Mouse (Mus musculus): ENCODE data around the gene Cuedc1.
A peak's percentile ranks its signal among the peaks of the same experiment; 100 is the strongest.

Gene Cuedc1

DNA sequence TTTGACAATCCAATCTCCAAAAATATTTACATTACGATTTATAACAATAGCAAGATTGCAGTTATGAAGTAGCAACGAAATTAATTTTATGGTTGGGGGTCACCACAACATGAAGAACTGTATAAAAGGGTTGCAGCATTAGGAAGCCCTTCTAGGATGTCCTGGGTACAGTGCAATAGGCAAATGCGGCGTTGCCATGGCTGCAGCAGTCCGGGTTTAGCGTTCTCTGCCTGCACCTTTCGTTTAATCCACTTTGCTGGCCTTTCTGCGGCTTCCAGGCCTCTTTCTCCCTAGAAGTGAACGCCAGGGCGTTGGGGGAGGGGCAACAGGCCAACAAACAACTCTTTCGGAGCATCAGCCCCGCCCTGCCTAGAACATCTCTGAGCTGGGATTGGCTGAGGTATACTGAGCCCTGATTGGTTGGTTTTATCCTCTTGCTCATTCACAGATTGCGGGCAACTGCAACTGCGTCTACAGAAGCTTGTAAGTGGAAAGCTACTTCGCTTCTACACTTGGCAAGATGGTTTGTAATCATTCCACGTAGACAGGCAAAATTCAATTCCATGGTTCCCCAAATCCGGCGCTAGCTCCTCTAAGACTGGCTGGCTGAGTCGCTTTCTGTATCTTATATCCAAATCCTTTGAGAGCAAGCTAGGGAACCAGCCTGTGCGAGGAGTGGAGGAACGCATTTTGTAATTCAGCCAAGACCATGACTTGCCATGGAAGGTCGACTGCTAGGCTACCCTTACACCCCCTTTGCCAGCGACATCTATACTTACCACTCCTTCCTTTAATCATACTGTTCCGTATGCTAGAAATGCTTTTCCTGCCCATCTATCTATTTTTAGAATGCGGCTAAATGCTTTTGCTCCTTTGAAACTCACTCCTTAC, 10.9 kb upstream of the Cuedc1 start:
- DNase-seq (ENCODE audit: low read depth): no peak

DNA sequence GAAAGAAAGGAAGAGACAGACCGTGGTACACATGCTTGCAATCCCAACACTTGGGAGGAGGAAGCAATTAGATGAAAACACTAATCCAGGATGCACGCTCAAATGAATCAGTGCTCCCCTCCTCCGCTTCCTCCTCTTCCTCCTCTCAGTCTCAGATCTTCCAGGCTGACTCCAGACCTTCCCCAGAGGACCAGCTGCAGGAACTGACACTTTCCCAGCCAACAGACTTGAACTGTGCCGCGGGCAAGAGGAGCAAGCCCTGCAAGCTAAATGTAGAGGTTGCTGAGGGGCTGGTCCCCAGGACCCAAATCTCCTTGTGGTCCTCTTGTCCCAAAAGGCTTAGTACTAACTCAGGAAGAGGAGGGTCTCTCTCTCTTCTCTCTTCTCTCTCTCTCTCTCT, 8.7 kb upstream of the Cuedc1 start:
- DNase-seq (ENCODE audit: low read depth): no peak

DNA sequence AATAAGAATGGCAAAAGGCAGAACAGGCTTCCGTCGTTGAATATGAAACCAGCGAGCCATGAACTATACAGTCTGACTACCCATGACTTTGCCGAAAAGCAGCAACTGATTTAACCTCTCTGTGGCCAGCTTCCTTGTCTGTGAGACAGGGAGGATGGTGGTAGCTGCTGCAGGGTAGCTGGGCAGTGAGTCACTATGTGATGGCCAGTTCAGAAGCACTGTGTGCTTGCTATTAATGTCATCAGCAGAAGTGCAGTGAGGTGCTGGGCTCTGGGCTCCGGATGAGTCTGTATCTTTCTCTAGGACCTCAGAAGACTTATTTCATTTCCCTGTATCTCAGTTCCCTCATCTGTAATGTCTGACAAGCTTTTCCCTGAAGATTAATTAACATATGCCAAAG, 7.6 kb upstream of the Cuedc1 start:
- DNase-seq (ENCODE audit: low read depth): peak; percentile 76

DNA sequence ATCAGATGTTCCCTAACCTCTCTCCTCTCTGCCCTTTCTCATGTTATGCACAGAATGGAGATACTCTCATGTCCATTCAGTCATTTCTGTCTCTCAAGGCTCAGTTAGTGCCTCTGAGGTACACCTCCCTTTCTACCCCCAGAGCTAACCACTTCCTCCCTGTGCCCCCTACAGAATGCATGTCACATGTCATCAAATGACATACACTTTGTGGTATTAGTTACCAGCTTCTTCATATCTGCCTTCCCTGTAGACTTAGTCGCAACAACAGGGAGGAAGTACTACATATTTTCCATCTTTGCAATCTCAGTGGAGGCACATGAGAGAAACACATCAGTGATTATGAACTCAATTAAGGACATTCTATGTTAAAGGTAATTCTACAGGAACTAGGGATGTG, 5.9 kb upstream of the Cuedc1 start:
- peak; percentile 65 for DNase-seq (ENCODE audit: low read depth)

DNA sequence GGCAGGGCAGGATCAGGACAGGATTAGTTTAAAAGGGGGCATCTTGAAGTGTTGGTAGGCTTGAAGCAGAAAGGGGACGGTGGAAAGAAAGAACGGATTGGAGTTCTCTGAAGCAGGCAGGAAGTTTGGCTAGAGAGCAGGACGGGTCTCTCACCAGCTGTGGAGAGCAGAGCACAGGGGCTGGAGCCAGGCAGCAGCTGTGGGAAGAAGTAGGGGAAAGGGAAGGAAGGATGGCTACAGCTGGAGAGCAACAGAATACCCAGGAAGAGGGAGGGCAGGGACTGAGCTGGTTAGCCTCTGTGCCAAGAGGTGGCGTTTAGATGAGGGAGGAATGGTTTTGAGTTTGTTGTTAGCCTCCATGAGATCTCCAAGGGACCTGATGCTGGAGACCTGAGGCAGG, 685 bp upstream of the Cuedc1 start:
- peak; percentile 47 for DNase-seq (ENCODE audit: low read depth)

DNA sequence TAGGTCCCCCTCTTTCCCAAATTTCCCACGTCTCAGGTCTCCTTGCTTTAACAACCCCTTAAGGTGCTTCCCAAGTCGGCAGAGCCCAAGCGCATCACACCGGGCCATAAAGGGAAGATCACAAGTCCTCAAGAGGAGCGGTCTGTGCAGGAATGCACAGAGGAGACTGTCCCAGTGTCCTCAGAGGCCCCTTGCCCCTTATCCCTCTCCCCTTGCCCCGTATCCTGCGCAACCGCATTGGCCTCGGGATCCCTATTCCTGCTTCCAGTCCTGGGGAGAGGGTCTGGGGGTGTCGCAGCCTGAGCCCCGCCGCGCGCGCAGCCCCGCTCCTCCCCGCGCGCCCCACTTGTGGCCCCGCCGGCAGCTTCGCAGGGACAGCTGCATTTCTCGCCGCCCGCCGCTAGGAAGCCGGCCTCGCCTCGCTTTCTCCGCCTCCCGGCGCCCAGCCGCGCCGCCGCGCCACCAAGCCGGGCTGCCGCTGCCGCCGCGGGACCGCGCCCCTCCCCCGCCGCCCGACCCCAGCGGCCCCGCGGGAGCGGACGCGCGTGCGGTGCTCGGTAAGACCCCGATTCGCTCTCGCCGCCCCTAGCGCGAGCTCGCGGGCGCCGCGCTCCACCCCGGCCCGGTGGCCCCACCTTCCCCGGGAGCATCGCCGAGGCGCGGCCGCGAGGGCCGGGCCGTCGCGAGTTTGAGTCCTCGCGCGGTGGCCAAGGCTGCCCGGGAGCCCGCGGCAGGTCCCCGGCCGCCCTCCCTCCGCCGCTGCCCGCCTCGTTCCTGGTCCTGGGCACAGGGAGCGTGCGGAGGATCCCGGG, 1.1 kb downstream of the Cuedc1 start:
- peak; percentile 54 for DNase-seq (ENCODE audit: low read depth)

DNA sequence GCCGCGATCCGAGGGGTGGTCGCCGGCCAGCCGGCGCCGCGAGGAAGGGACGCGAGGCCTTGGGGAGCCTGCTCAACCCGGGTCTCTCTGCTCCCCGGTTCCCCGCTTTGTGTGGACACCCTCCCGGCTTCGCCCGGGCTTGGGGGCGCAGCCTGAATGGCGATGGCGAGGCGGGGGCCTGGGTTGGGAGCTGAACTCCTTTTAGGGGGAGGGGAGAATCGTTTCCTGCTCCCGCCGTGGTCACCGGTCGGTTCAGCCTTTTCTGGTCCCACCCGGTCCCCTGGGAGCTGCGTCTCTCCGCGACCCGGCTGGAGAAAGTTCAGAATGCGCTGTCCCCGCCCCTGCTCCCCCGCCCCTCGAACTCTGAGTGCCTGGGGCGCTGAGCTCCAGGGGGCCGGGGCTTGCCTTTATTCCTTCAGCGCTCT, 1.8 kb downstream of the Cuedc1 start:
- peak; percentile 83 for DNase-seq (ENCODE audit: low read depth)

DNA sequence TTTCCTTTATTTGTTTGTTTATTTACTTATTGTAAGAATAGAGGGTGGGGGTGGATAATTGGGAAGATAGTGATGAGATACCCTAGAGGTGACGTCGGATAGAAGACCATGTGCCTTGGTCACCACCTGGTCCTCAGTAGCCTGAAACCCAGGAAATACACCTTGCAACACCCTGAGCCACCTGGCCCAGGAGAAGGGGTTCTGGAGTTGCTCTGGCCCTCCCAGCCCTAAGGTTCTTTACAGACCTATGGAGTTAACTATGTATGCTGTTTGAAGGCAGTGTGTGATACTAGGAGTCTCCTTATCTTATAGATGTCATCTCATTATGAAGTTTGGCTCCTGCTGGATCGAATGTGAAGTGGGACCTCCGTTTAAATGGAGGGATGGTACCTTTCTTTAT, 2.3 kb downstream of the Cuedc1 start:
- DNase-seq (ENCODE audit: low read depth): peak; percentile 26

DNA sequence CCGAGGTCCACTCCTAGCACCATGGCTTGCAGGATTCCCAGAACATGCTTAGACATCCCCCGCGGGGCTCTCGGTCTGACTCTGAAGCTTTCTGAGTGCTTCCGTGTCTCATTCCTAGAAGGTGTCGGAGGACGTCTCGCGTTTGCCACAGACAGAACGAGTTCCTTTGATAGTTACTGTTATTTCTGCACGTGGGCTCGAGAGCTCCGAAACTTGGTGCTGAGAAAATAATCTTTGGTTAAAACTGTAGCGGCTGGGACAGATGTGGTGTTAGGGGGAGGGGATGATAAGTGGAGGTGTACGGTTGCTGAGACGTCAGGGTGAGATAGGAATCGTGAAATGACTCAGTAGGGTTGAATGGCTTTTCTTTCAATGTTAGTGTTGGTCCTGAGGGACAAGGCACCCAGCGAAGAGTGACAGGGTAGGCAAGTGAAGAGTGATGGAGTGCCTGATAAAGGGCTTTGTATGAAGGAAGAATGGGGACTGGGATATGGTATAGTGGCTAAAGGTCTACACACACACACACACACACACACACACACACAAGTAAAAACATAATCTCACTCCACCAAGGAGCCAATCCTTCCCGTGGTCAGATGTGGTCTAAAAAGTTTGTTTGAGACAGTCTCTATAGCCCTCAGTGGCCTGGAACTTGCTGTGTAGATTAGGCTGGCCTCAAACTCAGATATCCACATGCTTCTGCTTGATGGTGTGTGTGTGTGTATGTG, 5.5 kb downstream of the Cuedc1 start:
- peak; percentile 94 for DNase-seq (ENCODE audit: low read depth)

DNA sequence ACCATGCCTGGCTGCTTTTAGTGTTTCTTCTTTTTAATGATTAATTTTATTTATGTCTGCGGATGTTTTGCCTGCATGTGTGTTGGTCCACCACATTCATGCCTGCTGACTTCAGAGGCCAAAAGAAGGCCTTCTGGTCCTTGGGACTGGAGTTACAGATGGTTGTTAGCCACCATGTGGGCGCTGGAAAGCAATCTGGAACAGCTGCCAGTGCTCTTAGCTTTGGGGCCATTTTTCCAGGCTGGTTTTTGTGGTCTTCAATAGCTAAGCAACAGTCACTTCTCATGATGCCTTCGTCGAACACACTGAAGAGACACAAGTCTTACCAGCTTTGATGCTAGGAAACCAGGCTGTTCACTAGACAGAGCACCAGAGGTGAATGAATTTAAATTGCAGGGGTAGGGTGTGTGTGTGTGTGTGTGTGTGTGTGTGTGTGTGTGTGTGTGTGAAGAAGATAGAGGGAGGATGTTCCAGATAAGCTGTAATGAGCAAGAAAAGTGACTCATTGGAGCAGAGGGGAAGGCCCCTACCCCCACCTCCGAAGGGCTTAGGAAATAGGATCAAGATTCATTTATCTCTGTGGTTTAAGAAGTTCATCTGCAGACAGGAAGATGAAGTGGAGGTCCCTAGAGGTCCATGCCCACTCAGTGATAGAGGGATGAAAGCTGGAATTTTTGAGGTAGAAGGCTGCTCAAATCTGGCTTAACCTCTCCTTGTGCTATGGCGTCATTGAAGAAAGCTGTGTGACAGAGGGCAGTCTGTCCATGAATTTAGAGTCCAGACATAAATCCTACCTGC, 7.8 kb downstream of the Cuedc1 start:
- DNase-seq (ENCODE audit: low read depth): peak; percentile 92

DNA sequence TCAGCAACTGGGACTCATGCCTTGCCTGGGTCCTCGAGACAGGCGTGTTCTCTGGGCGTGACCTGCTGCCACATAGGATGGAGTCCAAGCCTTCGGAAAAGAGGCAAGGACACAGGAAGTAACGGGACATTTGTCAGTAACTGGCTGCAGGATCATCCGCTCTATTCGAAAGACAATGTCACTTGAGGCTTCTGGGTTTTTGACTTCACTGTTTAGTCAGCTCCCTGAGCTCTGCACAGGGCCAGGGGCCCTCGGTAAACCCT, 8.4 kb downstream of the Cuedc1 start:
- DNase-seq (ENCODE audit: low read depth): no peak

DNA sequence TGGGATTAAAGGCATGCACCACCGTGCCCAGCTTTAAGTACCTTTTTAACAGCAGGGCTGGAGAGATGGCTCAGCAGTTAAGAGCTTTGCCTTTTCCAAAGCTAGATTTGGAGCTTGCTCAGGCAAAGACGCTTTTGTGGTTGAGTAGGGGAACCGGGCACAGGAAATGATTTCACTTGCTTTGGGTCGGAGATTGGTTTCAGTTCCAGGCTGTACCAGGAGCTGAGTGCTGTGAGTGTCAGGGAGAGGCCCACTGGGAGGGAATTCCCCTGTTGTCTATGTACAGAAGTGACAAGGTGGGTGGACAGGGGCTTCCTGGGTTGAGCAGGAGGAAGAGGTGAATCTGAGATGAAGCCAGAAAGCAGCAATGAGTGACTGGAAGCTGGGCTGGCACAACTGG, 9.5 kb downstream of the Cuedc1 start:
- peak; percentile 86 for DNase-seq (ENCODE audit: low read depth)

DNA sequence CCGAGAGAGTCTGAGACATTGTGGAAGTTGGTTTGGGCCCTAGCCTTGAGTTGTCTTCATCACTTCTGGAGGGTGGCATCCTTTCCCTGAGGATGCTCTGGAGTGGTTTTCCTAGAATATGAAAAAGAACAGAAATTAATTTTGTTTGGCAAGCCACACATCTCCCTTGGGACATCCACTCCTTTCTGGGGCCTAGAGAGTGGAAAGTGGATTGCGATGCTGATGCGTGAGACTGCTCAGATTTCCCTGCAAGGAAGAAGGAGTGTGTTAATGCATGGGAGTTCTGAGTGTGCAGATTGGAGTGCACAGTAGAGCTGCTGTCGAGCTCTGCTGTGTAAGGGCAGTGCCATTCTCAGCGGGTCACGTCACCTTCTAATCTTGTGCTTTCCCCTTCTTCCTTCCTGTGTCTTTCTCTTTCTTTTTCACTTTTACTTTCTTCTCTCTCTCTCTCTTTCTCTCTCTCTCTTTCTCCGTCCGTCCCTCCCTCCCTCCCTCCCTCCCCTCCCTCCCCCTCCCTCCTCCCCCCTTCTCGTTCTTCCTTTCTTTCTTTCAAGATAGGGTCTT, 12.3 kb downstream of the Cuedc1 start:
- no peak for DNase-seq (ENCODE audit: low read depth)

DNA sequence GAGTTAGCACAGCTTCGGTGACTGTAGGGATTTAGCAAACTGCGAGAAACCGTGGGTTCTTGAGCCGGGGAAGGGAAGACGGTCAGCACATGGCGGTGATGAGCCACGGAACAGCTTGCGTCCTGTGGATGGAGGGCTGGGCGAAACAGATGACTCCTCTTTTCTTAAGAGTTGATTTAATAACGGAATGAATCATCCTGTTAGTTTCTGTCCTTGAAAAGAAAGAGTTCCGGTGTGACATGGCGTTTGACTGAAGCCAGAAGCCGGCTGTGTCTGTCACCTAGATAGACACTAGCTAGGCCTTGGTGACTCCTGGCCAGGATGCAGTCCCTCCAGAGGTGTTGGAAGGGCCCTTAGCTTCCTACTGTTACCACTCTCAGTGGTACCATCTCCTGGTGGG, 14.2 kb downstream of the Cuedc1 start:
- peak; percentile 57 for DNase-seq (ENCODE audit: low read depth)

DNA sequence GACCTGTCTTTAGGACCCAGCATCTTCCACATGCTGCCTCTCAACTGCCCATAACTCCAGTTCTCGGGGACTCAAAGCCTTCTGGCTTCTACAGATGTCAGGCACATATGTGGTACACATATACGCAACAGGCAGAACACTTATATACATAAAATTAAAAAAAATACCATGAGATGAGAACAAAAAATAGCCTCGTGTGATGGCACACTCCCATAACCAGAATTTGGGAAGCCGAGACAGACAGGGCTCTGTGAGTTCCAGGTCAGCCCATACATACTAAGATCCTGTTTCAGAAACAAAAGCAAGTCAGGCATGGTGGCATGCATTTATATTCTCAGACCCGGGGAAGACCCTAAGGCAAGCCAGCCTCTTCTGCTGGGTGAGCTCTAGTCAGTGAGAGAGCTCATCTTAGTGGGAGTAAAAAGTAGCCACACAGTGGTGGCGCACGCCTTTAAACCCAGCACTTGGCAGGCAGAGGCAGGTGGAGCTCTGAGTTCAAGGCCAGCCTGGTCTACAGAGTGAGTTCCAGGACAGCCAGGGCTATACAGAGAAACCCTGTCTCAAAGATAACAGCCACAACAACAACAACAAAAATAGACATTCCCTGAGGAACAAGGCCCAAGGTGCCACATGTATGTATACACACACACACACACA, 14.9 kb downstream of the Cuedc1 start:
- no peak for DNase-seq (ENCODE audit: low read depth)

DNA sequence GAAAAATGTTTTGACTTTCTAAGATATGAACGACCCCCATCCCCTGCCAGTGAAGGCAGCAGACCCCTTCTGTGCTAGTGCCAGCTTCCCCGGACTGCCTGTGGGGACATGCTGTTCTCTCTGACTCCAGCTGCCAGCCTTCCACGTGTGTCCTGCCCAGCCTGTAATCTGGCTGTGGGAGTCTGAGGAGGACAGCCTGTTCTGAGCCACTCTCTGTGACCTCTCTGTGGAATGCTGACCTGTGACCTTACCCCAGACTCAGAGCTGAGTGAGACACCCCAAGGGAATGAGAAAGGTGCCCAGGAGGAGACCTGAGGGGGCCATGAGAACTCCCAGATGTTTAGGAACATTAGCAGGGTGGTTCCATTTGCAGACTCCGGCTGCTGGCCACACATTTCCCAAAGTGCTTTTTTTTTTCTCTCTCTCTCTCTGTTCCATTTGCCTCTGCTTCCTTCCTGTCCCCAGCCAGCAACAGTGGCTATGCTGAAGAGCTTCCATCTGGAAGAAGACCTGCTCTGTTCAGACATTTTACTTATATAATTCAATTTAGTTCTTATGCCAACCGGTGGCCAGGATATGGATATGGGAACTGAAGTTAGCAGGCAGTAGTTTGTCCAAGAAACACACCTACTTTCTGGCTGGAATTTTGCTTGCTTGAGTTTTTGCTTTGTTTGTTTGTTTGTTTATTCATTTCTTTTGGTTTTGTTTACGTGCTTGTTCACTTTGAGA, 15.8 kb downstream of the Cuedc1 start:
- no peak for DNase-seq (ENCODE audit: low read depth)

DNA sequence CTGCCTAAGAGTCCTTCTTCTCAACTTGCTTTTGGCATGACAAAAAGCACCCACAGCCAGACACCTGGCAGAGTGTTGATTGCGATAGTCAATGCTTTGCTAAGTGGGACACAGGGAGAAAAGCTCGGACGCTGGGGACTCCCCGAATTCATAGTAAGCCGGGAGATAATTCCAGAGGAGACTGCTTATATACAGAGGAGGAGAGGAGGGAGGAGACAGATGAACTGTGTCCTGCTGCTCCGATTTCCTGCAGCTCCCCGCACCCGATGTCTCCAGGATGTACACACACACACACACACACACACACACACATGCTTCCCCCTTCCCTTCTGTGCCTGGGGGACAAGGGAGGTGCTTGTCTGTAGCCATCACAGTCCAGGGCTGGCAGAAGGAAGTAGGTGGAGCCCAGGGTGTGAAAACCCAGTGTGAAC, 17.0 kb downstream of the Cuedc1 start:
- DNase-seq (ENCODE audit: low read depth): peak; percentile 85

DNA sequence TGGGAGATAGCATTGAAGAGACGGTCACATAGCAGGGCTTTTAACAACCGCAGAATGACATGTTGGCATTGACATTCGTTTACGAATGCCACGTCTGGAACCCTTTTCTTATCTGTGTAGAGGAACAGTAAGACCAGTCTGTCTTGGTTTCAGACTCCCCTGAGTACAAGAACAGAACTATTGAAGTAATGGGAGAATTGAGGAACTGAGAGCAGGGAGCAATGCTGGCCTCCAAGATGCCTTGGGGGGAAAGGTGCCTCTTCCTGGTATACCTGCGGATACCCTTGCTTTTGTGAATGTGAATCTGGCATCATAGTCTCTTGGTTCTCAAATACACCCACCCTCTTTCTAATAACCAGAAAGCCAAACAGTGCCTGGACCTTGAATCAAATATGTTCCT, 18.7 kb downstream of the Cuedc1 start:
- no peak for DNase-seq (ENCODE audit: low read depth)

DNA sequence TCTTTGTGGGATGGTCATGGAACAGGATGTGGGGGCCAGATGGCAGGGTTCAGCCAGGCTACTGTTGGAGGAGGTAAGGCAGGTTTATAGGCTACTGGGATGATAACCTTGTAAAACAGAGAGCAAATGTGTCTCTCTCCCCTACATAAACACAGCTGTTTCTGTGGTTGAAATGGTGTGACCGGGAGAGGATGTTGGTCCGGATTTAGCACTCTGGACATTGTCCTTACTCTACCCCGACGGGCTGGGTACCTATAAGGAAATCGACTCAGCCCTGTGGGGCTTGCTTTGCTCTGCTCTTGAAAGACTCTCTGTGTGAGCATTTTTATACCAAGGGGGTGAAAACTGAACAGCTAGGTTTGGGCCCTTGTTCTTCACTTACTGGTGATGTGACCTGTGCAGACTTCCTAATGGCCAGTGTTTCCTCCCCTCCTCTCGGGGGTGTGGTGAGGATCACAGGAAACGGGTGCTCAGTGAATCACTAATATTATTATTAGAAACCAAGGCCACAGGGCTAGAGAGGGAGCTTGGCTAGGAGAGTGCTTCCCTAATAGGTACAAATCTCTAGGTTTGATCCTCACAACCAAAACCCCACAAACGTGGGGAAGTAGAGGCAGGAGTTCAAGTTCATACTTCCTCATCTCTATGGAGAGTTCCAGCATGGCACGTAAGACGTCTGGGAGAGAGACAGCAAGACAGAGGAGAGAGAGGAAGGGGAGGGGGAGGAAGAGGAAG, 19.7 kb downstream of the Cuedc1 start:
- DNase-seq (ENCODE audit: low read depth): peak; percentile 94

DNA sequence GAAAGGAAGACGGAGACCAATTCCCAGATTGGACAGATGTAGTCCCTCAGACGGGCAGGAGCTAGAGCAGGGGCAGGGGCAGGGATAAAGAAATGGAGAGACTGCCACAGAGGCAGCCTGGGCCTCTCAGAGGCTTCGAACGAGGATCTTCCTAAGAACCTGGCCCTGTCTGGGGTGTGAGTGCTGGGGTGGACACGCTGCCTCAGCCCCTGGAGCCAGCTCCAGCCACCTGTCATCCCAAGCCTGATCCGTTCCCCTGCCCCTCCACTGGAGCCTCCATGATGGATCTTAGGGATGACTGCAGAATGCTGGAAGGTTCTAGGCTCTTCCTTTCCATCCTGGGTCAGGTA, 20.2 kb downstream of the Cuedc1 start:
- DNase-seq (ENCODE audit: low read depth): no peak
